Mouse (Mus musculus): Measurements from ENCODE around the gene Zbtb44.

Gene Zbtb44

DNA sequence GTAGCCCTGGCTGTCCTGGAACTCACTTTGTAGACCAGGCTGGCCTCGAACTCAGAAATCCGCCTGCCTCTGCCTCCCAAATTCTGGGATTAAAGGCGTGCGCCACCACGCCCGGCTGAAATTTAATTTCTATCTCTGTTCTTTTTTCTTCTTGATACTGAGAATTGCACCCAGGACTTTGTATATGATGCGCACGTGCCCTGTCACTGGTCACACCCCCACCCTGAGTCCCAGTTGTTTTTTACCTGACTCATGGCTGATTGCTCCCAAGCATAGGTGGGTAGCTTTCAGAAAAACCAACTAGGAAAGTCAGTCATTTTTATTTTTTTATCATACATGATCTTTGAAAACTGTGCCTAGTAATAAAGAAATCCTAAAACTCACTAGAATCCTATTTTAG is 40.3 kb downstream of the Zbtb44 start:
- DNase-seq (ENCODE audit: low read depth, low spot score), result no peak

GRCm38 (mm10) chr9:31072256-31072655 is 41.8 kb downstream of the Zbtb44 start:
- DNase-seq (ENCODE audit: low read depth, low spot score), result no peak

DNA sequence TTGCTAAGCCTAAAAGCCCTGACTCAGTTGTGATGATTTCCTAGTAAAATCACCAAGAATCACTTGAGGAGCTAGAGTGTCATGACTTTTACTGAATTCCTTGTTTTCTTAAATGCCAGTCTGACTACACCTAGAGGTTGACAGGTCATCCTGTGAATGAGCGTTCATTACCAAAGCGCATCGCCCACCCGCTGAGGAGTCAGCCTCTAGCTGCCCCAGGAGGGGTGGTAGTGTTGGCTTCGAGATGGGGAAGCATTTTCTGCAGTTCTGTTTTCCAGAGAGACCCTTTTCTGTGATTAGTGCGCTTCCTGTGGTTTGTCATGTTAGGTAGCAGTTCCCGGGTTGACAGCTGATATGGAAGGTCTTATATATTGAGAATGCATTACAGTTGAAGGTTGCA is 43.4 kb downstream of the Zbtb44 start:
- peak; percentile 51 for DNase-seq (ENCODE audit: low read depth, low spot score)

DNA sequence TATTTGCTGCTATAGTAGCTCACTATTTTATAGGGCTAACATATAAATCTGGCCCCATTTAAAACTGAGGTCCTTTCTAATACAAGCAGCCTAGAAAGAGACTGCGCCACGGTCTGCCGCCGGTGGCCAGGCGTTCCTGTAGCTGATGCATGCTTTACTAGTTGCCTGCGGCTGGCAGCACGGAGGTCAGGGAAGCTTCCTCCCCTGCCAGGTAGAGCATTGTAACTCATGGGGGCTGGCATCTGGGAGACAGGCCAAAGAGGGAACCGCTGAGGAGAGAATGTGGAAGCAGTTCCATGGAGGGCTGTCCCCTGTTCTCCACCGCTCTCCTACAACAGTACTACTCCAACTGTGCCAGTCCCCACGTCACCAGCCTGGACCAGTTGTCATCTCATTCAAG is 44.4 kb downstream of the Zbtb44 start:
- DNase-seq (ENCODE audit: low read depth, low spot score), result no peak

DNA sequence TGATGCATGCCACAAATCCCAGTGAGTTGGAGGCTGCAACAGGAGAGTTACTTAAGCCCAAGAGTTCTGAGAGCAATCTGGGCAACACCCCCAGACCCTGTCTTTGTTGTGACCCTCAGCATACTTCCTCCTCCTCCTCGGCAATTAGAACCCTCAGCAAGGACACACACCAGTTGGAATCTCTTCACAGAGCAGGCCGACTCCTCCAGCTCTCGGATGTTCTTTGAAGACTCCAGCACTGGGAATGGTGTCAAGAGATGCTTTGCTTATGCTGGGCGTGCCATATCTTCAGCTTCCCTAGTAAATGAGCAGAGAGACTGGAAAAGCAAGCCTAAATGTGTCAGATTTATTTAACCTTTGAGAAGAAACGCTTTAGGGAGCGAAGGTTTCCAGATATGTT is 50.3 kb downstream of the Zbtb44 start:
- DNase-seq (ENCODE audit: low read depth, low spot score), result no peak

GRCm38 (mm10) chr9:31082054-31082666 is 51.7 kb downstream of the Zbtb44 start:
- DNase-seq (ENCODE audit: low read depth, low spot score), result peak; percentile 91

DNA sequence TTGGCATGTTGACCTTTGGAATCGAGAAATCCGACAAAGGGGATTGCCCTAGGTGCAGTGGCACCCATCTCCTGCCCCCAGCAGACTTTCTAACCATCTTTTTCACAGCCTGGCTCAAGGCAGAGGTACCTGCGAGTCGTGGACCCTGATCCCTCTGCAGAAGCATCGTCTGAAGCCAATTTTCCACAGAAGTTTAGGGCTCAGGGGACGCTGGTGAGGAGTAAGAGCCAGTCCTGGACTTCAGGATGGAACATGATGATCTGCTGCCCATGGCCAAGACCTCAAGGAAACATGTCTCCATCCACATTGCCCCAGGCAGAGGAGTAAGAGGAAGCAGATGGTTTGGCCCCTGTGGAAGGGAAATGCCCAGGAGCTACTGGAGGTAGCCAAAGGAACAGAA is 52.3 kb downstream of the Zbtb44 start:
- DNase-seq (ENCODE audit: low read depth, low spot score), result no peak

- DNase-seq (ENCODE audit: low read depth, low spot score), result no peak
Measured at GRCm38 (mm10) chr9:31085556-31085955, 55.1 kb downstream of the Zbtb44 start.

GRCm38 (mm10) chr9:31086085-31086753 is 55.8 kb downstream of the Zbtb44 start:
- peak; percentile 84 for DNase-seq (ENCODE audit: low read depth, low spot score)

- no peak for DNase-seq (ENCODE audit: low read depth, low spot score)
Measured at GRCm38 (mm10) chr9:31086754-31087145, 56.3 kb downstream of the Zbtb44 start.

DNA sequence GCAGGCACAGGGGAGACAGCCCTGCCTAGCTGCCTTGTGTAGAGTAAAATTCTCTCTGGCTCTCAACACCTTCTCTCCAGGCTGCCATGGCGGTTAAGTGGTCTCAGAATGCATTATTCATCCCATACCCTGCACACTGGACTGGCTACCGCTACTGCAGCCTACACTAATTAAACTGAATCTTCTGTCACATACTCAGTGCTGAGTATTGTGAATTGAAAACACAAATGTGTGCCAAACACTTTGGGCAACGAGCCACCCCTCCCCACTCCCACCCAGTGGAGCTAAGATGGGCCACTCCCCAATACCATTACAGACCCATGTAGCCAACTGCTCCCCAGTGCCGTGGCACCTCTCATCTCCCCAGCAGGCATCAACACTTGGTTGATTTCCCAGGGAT is 57.0 kb downstream of the Zbtb44 start:
- no peak for DNase-seq (ENCODE audit: low read depth, low spot score)

- DNase-seq (ENCODE audit: low read depth, low spot score), result no peak
Measured at GRCm38 (mm10) chr9:31088116-31088515, 57.7 kb downstream of the Zbtb44 start.

GRCm38 (mm10) chr9:31088883-31089282 is 58.4 kb downstream of the Zbtb44 start:
- DNase-seq (ENCODE audit: low read depth, low spot score), result no peak

GRCm38 (mm10) chr9:31089541-31089940 is 59.1 kb downstream of the Zbtb44 start:
- no peak for DNase-seq (ENCODE audit: low read depth, low spot score)

- peak; percentile 79 for DNase-seq (ENCODE audit: low read depth, low spot score)
Measured at GRCm38 (mm10) chr9:31090081-31091023, 59.9 kb downstream of the Zbtb44 start.

GRCm38 (mm10) chr9:31091162-31091581 is 60.7 kb downstream of the Zbtb44 start:
- no peak for DNase-seq (ENCODE audit: low read depth, low spot score)

DNA sequence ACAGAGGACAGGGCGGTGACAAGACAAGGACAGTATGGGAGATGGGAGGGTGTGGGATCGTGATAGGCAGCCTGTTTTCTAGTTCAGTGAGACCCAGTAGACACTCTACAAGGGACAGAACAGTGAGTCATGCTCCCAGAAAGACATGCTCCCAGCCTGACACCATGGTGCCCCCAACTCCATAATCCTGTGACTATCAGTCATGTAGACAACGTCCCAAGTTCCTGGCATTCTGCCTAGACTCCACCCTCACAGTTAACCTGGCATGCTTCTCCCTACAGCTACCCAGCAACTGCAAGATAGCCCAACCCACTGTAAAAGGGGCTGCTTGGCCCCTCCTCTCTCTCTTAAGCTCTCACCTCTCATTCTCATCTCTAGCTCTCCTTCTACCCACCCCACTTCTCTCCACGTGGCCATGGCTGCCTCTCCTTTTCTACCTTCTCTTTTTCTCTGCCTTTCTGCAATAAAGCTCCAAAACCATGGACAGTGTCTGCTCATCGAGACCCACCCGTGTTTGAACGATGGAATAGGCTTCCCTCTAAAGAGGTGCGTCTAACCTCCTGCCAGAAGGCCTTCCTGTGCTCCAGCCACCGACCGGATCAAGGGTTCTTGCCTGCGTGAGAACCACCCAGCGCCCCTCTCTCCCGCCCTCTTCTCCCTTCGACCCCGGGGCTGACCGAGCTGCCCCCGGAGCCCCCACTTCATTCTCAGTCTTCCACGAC is 61.8 kb downstream of the Zbtb44 start:
- no peak for DNase-seq (ENCODE audit: low read depth, low spot score)

DNA sequence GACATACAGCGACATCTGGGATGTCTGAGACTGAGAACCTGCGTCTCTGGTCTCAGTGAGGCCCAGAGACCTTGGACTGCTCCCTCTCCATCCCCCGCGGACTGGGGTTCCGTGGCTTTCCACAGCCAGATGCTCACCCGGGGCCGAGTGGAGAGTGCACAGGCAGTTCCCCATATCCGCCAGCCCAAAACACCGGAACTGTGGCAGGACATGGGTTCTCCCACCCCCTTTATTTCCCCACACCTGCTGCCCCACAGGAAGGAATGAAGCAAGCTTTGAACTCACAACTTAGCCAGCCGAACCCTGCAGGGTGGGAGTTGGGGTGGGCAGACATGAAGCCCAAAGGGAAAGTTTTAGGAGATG is 62.4 kb downstream of the Zbtb44 start:
- no peak for DNase-seq (ENCODE audit: low read depth, low spot score)

DNA sequence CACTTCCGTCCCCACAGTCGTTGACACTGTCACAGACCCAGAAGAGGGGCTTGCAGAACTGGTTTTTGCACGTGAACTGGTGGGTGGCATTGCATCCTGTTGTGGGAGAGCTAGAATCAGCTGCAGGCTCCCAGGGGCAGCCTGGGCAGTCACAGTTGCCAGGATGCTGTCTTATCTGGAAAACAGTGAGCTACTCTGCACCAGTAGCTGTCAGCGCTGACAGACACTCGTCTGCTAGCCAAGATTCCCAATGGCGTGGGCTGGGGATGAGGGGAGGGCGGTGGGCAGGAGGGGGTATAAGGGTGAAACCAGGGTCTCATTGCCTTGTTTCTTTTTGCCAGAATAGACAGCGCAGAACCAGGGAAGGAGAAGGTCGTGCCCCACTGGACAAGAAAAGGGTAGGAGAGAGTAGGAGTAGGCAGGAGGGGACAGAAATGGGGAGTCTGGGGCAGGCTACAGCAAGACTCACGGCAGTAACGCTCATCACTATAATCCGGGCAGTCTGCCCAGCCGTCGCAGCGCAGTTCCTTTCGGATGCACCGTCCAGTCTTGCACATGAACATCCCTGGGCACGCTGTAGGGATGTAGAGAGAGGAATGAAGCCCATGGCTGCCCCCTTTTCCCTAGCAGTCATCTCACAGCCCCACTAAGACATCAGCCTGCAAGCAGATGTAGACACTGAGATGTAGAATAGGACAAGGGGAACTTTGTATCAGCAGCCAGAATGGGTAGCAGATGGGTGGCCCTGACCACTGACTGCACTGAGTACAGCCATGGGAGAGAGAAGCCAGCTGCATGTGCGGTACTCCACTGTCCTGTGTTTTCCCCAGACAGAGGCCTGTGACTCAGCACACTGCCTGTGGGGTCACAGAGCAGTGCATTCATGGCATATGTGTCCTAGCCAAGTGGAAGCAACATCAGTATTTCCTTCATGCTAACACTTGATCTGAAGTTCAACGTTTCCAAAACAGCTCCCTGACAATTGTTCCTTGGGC is 66.9 kb downstream of the Zbtb44 start:
- no peak for DNase-seq (ENCODE audit: low read depth, low spot score)

DNA sequence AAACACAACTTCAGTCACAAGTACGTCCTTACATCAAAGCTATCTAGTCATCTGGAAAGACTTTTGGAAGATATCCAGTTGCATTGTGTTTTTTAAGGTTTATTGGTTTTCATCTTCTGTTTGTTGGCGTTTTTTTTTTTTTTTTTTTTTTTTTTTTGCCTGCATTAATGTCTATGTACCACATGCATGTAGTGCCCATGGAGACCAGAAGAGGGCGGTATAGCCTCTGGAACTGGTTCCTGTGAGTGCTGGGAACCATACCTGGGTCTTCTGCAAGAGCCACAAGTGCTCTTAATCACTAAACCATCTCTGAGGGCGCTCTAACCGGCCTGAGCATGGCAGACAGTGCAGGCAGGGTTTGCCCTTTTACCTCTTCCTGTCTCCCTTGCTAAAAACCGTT is 67.7 kb downstream of the Zbtb44 start:
- peak; percentile 77 for DNase-seq (ENCODE audit: low read depth, low spot score)

- DNase-seq (ENCODE audit: low read depth, low spot score), result peak; percentile 78
Measured at GRCm38 (mm10) chr9:31108464-31108863, 78.0 kb downstream of the Zbtb44 start.

Measured in ZHBTc4 (cell line).